Mouse (Mus musculus) neural tube, embryonic 11.5 days (tissue): ENCODE results near the gene Polr3gl. TPM values are rescaled to one million over a fixed set of nuclear protein-coding genes. Genes with fewer than 3 reads are reported as not detected.

Source experiments
- ATAC-seq: fragments of 200-750 bp; cut with Nextera tagmentation; 2 replicates; pipeline ENCODE4 v1.8.0; 2017; ENCODE audit warnings: moderate number of reproducible peaks, mild to moderate bottlenecking, moderate TSS enrichment, moderate library complexity; ENCODE audit not compliant: insufficient read depth, low FRiP score, low TSS enrichment
- DNase-seq: peaks from one replicate; pipeline ENCODE4 v3.0.0-alpha.2; 2015; ENCODE audit warnings: low spot score
- H3K27ac ChIP-seq: fragments of 300-500 bp; sonication (generic); 2 replicates; pipeline ENCODE4 v1.5.1; 2014; ENCODE audit warnings: low read depth, mild to moderate bottlenecking, low read length
- H3K27me3 ChIP-seq: fragments of 300-500 bp; sonication (generic); 2 replicates; pipeline ENCODE4 v1.6.1; 2014; ENCODE audit warnings: mild to moderate bottlenecking, low read length, mixed read lengths; ENCODE audit not compliant: control insufficient read depth, insufficient read depth
- H3K36me3 ChIP-seq: fragments of 300-500 bp; sonication (generic); 2 replicates; pipeline ENCODE4 v1.6.1; 2014; ENCODE audit warnings: mild to moderate bottlenecking, low read length, moderate library complexity, mixed read lengths; ENCODE audit not compliant: control insufficient read depth, insufficient read depth
- H3K4me1 ChIP-seq: fragments of 300-500 bp; sonication (generic); 2 replicates; pipeline ENCODE4 v1.6.1; 2014; ENCODE audit warnings: low read length, mixed read lengths; ENCODE audit not compliant: control insufficient read depth, insufficient read depth
- H3K4me2 ChIP-seq: fragments of 300-500 bp; sonication (generic); 2 replicates; pipeline ENCODE4 v1.6.1; 2014; ENCODE audit warnings: low read depth, mild to moderate bottlenecking, moderate library complexity
- H3K4me3 ChIP-seq: fragments of 300-500 bp; sonication (generic); 2 replicates; pipeline ENCODE4 v1.5.1; 2014; ENCODE audit warnings: low read depth, low read length
- H3K9ac ChIP-seq: fragments of 300-500 bp; sonication (generic); 2 replicates; pipeline ENCODE4 v1.6.1; 2014; ENCODE audit warnings: mild to moderate bottlenecking, low read length
- H3K9me3 ChIP-seq: fragments of 300-500 bp; sonication (generic); 2 replicates; pipeline ENCODE4 v1.6.1; 2016; ENCODE audit warnings: low read length; ENCODE audit not compliant: control insufficient read depth
- WGBS: fragments of 180-500 bp; shearing (Covaris S2); extraction: QIAGEN DNeasy Blood & Tissue Kit; methylation state at CpG from one replicate; pipeline ENCODE4 v1.1.7; 2014; 5-methylcytosine and 5-hydroxymethylcytosine counted together
- polyA plus RNA-seq: library from polyadenylated mRNA; unstranded; fragments of >200 nt; fragmentation: Nextera tagmentation; extraction: Ambion mirVana; gene quantifications from 2 replicates; pipeline ENCODE4 v1.2.1, GENCODE M21; 2014

Gene Polr3gl
- polyA plus RNA-seq, 1 experiment from 2014 or later = 12.8 TPM

DNA sequence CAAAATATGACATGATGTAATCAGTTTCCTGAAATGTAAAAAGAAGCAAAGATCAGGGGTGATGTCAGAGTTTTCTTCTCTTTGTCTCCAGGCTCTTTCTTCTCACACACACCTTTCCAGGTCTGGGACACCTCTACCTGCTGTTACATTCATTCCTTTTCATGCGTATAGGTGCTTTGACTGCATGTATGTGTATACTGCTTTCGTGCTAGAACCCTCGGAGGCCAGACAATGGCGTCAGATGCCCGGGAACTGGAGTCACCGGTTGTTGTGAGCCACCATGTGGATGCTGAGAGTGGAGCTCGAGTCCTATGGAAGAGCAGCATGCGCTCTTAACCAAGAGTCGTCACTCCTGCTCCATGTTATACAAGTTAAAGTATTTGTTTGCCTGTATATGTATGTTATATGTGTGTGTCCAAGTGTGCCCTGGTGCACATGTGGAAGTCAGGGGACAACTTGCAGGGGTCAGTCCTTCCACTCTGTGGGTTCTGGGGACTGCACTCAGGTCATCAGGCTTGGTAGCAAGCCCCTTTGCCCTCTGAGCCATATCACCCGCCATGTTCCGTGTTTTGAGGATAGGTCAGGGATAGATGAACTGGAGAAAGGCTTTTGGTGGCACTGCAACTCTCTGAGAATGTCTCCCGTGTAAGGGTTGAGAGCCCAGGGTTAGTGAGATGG, 15.3 kb downstream of the Polr3gl start:
- ATAC-seq (no peak), DNase-seq (no peak)
- Histone ChIP-seq H3K27me3 (no peaks in the 10 kb centered on the region), H3K9ac (no peak overlapping the region), H3K4me1 (peaks cover 18% of the 10 kb centered on the region), H3K27ac (no peak overlapping the region), H3K4me2 (no peak overlapping the region), H3K4me3 (no peak overlapping the region), H3K36me3 (no peaks in the 10 kb centered on the region), H3K9me3 (no peaks in the 10 kb centered on the region)
- 80% methylated on average over 12 of the region's 12 CpGs for WGBS

DNA sequence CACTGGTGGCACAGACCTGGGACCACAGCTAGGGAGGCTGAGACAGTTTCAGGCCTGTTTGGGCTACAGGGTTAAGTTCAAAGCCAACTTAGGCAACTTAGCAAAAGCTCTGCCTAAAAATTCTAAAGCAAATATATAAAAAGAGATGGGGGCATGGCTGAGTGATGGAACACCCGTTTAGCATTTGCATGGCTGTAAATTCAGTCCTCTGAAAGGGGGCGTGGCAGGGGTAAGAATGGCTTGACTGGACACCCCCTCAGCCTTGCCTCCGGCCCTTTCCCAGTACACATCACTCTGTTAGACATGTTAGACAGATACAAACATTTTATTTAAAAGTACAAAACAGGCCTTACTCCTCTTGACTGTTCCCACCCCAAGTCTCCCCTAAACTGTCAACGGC, 16.4 kb downstream of the Polr3gl start:
- WGBS = 62% methylated on average over 4 of the region's 4 CpGs
- H3K9me3 ChIP-seq = no peaks in the 10 kb centered on the region
- peak overlapping the region; percentile 29; the same call in 1 of the 2 replicates for H3K4me2 ChIP-seq
- peak overlapping the region; percentile 86 for H3K27ac ChIP-seq
- ATAC-seq (no peak), DNase-seq (no peak)
- no peaks in the 10 kb centered on the region for H3K36me3 ChIP-seq
- peaks cover 18% of the 10 kb centered on the region for H3K4me1 ChIP-seq
- H3K4me3 ChIP-seq = no peak overlapping the region
- H3K9ac ChIP-seq = peak overlapping the region; percentile 36; the same call in 1 of the 2 replicates
- no peaks in the 10 kb centered on the region for H3K27me3 ChIP-seq

DNA sequence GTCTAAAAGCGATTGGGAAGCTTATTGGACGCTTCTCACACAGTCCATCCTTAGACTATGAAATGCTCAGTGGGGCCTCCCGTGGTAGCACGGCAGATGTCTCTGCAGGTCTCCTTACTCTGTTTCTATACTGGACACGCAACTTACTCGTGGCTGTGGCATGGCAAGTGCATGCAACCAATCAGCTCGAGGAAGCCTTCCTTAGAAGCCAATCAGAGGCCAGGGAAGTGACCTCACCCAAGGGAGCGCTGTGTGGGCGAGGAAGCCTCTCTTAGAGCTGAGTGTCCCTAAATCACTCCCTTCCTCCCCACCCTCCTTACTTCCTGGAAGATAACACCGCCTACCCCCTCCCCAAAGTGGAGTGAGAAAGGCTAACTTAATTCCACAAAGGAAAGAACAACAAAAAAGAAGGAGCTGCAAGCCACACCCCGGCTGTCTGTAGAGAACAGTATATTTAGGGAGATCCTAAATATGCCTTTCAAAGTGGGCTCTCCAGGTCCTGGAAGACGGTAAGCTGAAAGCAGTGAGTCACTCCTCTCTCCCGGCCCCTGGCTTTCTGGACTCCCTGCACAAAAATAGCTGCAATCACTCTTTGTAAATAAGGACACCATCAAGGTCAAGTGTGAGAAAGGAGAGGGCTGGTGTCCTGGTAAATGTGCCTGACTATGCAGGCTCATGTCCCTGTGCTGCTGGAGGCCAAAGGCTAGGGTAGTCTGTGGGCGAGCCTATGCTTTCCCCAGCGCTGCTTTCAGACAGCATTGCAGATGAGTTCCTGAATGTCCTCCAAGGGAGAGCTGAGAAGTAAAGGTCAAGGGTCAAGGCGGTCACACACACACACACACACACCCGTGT, 17.1 kb downstream of the Polr3gl start, which contains the start of gene Gm16253:
Gm16253 (plus strand) TSS at position 295 of the 852 bp plus-strand sequence.
- peak; percentile 85 for DNase-seq
- Histone ChIP-seq H3K9me3 (no peaks in the 10 kb centered on the region), H3K36me3 (no peaks in the 10 kb centered on the region), H3K4me2 (peak within 1 kb of the TSS; percentile 29), H3K27ac (peak within 1 kb of the TSS; percentile 86), H3K27me3 (no peaks in the 10 kb centered on the region), H3K4me1 (peaks cover 18% of the 10 kb centered on the region), H3K9ac (peak within 1 kb of the TSS; percentile 36; the same call in 1 of the 2 replicates), H3K4me3 (peak within 1 kb of the TSS; percentile 8; the same call in 1 of the 2 replicates)
- 20% methylated on average over 17 of the region's 17 CpGs for WGBS
- peak; percentile 94 for ATAC-seq

DNA sequence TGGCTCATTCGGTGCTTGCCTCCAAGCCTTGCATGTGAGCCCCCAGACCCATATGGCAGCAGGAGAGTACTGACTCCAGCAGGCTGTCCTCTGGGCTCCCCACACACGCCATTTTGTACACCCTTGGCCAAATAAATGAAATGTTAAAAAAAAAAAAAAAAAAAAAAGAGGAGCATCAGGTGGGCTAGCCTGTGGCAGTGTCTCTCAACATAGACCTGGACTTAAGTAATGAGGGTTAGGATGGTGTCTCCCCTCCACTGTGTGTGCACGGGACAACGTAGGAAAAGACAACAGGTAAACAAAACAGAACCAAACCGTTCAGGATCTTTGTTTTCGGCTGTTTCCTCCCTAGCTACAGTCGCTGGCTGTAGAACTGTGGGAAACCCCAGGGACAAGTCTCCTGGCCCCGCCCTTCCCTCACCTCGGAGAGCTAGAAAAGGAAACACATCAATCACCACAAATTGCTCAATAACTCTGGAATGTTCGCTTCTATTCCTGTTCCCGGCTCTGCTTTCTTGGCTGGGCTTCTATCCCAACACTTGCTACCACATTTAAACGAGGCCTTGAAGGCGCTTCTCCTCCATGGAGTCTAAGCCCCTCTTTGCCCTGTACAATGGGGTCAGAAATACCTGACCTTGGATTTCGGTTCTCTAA, 17.8 kb downstream of the Polr3gl start:
- no peaks in the 10 kb centered on the region for H3K27me3 ChIP-seq
- H3K4me1 ChIP-seq = peaks cover 18% of the 10 kb centered on the region
- ATAC-seq (no peak), DNase-seq (no peak)
- H3K9ac ChIP-seq = no peak overlapping the region
- peak overlapping the region; percentile 8; the same call in 1 of the 2 replicates for H3K4me3 ChIP-seq
- H3K9me3 ChIP-seq = no peaks in the 10 kb centered on the region
- no peaks in the 10 kb centered on the region for H3K36me3 ChIP-seq
- WGBS = 52% methylated on average over 14 of the region's 14 CpGs
- H3K4me2 ChIP-seq = peak overlapping the region; percentile 29
- H3K27ac ChIP-seq = peak overlapping the region; percentile 86

DNA sequence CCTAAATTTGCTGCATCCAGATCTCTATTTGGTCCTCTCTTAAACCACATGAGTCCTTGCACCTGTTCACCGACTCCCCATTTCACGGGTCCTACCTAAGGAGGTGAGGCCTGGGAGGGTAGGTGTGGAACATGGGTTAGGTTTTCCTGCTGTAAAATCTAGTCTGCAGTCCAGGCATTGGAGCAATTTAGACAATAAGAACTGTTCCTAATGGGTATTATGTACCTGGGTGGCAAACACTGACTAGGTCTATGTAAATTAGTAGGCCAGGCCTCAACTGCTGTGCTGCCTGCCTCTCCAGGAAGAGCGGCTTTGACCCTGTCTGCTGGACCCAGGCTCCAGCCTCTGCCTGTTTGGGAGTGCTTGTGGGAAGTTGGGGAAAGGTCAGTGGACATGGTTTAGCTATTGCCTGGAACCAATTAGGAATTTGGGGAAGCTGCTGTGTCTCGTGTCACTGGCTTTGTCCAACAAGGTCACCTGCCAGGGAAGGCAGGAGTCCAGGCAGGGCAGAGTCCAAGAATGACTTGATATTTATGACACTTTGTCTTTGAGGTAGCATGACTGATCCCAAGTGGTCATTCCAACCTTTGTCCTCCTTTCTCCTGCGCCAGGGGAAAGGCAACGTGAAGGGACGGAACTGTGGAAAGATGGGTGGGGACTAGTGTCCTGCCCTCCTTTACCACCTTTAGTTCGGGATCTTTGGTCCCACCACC, 18.6 kb downstream of the Polr3gl start:
- no peaks in the 10 kb centered on the region for H3K9me3 ChIP-seq
- H3K36me3 ChIP-seq = no peaks in the 10 kb centered on the region
- H3K4me1 ChIP-seq = peaks cover 16% of the 10 kb centered on the region
- H3K4me2 ChIP-seq = no peak overlapping the region
- ATAC-seq (no peak), DNase-seq (no peak)
- no peak overlapping the region for H3K4me3 ChIP-seq
- no peak overlapping the region for H3K27ac ChIP-seq
- no peak overlapping the region for H3K9ac ChIP-seq
- no peaks in the 10 kb centered on the region for H3K27me3 ChIP-seq
- WGBS = 63% methylated on average over 8 of the region's 8 CpGs

DNA sequence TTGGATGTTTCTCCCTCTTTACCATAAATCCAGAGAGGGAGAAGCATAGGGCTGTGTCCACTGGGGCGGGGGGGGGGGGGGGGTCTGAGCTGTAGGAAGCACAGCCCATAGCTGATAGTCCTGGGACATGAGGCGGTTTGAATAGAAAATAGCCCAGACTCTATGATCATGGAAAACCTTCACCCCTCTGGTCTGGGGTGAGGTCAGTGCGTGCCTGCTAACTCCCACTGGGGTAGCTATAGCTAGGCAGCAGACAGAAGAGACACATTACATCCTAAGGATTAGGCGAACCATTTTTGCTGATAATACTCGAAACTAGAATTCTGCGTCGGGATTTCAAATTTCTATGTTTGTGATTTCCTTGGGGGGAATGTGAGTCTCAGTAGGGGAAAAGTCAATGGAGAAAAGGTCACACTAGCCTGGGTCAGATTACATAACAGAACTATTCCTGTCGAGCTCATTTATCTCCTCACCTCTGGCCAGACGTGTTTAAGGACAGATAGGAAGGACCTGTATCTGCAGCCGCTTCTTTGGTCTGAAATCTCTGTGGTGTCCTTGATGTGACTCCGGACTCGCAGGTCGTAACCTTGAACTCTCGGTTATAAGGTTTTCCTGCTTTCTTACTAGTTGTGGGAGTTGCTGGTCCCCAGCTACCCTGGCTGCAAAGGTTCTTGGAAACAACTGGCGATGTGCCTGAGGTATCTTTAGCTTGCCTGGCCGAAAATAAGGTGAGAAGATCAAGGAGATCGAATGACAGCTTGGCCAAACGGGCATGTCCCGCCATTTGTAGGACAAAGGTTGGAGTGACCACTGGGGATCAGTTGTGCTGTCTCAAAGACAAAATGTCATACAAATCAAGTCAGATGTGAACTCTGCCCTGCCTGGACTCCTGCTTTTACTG, 20.1 kb downstream of the Polr3gl start:
- Histone ChIP-seq H3K27ac (no peak overlapping the region), H3K36me3 (no peaks in the 10 kb centered on the region), H3K9me3 (no peaks in the 10 kb centered on the region), H3K9ac (no peak overlapping the region), H3K27me3 (no peaks in the 10 kb centered on the region), H3K4me1 (peaks cover 15% of the 10 kb centered on the region), H3K4me2 (no peak overlapping the region), H3K4me3 (no peak overlapping the region)
- WGBS = 77% methylated on average over 18 of the region's 19 CpGs
- DNase-seq = no peak
- no peak for ATAC-seq

DNA sequence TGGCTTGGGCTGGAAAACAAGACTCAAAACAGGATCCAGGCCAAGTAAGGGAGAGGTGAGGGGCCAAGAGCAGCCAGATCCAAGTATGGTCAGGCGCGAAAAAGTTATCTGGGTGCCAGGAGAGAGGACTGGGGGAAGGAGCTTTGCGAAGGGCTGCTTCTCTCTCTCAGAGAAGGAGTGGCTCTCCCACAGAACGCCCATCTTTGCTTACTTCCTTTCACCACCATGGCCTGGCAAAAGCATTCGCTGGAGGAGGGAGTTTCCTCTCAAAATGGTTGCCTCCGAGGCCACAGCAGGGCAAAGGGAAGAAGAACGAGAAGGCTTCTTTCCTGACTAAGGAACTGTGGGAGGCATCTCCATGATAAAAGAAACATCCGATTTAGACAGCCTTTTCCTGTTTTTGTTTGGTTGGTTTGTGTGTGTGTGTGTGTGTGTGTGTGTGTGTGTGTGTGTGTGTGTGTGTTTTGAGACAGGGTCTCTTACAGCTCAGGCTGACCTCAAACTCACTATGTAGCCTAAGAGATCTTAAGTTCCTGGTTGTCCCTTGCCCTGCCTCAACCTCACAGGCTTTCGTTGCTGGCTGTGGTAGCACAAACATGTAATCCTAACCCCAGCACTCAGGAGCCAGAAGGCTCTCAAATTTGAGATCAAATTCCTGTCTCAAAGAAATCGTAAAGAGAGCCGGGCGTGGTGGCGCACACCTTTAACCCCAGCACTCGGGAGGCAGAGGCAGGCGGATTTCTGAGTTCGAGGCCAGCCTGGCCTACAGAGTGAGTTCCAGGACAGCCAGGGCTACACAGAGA, 21.9 kb downstream of the Polr3gl start:
- WGBS = 83% methylated on average over 16 of the region's 16 CpGs
- no peaks in the 10 kb centered on the region for H3K27me3 ChIP-seq
- no peaks in the 10 kb centered on the region for H3K36me3 ChIP-seq
- no peak for DNase-seq
- no peaks in the 10 kb centered on the region for H3K9me3 ChIP-seq
- H3K9ac ChIP-seq = no peak overlapping the region
- H3K4me2 ChIP-seq = no peak overlapping the region
- H3K4me3 ChIP-seq = no peak overlapping the region
- no peak for ATAC-seq
- peaks cover 9% of the 10 kb centered on the region for H3K4me1 ChIP-seq
- H3K27ac ChIP-seq = no peak overlapping the region
